Mouse (Mus musculus): ENCODE data around the gene Copg2. TPM values are rescaled to one million over a fixed set of nuclear protein-coding genes. Genes with fewer than 3 reads are reported as not detected.
A peak's percentile ranks its signal among the peaks of the same experiment; 100 is the strongest.

Gene Copg2
- polyA plus RNA-seq, 1 experiment from 2014 or later = 19.9 TPM

- 55% methylated on average over 12 of the region's 12 CpGs for WGBS
- Histone ChIP-seq H3K4me1 (peaks cover 35% of the 10 kb centered on the region), H3K27me3 (replicated peaks) (no peaks in the 10 kb centered on the region), H3K9ac (no peak overlapping the region), H3K4me3 (no peak overlapping the region), H3K4me2 (no peak overlapping the region), H3K27ac (replicated peaks) (peak overlapping the region; percentile 39; the same call in 1 of the 2 replicates), H3K36me3 (0 out of 2 replicates have a peak, but pooled peaks cover 2% of the 10 kb centered on the region), H3K9me3 (peaks cover 10% of the 10 kb centered on the region)
- ATAC-seq (ENCODE audit: extremely low read depth, insufficient number of reproducible peaks, low FRiP score, low TSS enrichment) = 0 out of 2 replicates have a peak, but pooled peaks have one; percentile 25
These were observed 166.2 kb downstream of the Copg2 start for GRCm38 (mm10) chr6:30730301-30730971.

GRCm38 (mm10) chr6:30723331-30723730 lies 173.3 kb downstream of the Copg2 start, which contains the start of gene Mest:
Gene Mest, plus strand, starts transcription at chr6:30723547.
- ATAC-seq (ENCODE audit: extremely low read depth, insufficient number of reproducible peaks, low FRiP score, low TSS enrichment) = no peak
- 43% methylated on average over 7 of the region's 7 CpGs for WGBS
- Histone ChIP-seq H3K4me3 (no peak within 1 kb of the TSS), H3K36me3 (no peaks in the 10 kb centered on the region), H3K27me3 (replicated peaks) (no peaks in the 10 kb centered on the region), H3K27ac (replicated peaks) (0 out of 2 replicates have a peak within 1 kb of the TSS, but pooled peaks have one; percentile 32), H3K4me1 (peaks cover 27% of the 10 kb centered on the region), H3K4me2 (no peak within 1 kb of the TSS), H3K9me3 (no peaks in the 10 kb centered on the region; the same call in 1 of the 2 replicates), H3K9ac (no peak within 1 kb of the TSS)

GRCm38 (mm10) chr6:30722385-30723164 lies 174.0 kb downstream of the Copg2 start:
- H3K36me3 ChIP-seq = no peaks in the 10 kb centered on the region
- H3K27ac ChIP-seq (replicated peaks) = no peak overlapping the region
- H3K4me2 ChIP-seq = no peak overlapping the region
- no peaks in the 10 kb centered on the region; the same call in 1 of the 2 replicates for H3K9me3 ChIP-seq
- H3K4me1 ChIP-seq = peaks cover 27% of the 10 kb centered on the region
- 66% methylated on average over 4 of the region's 4 CpGs for WGBS
- ATAC-seq (ENCODE audit: extremely low read depth, insufficient number of reproducible peaks, low FRiP score, low TSS enrichment) = no peak
- H3K9ac ChIP-seq = no peak overlapping the region
- H3K27me3 ChIP-seq (replicated peaks) = no peaks in the 10 kb centered on the region
- H3K4me3 ChIP-seq = no peak overlapping the region

- H3K27me3 ChIP-seq (replicated peaks) = no peaks in the 10 kb centered on the region
- no peak for ATAC-seq (ENCODE audit: extremely low read depth, insufficient number of reproducible peaks, low FRiP score, low TSS enrichment)
- WGBS = 71% methylated on average over 7 of the region's 7 CpGs
These were observed 179.8 kb downstream of the Copg2 start for GRCm38 (mm10) chr6:30716796-30717195.

GRCm38 (mm10) chr6:30714891-30715471 lies 181.6 kb downstream of the Copg2 start:
- H3K27ac ChIP-seq (replicated peaks) = no peak overlapping the region
- H3K4me1 ChIP-seq = peaks cover 18% of the 10 kb centered on the region
- H3K36me3 ChIP-seq = no peaks in the 10 kb centered on the region
- WGBS = 75% methylated on average over 5 of the region's 5 CpGs
- H3K4me2 ChIP-seq = no peak overlapping the region
- no peaks in the 10 kb centered on the region for H3K27me3 ChIP-seq (replicated peaks)
- no peak overlapping the region for H3K4me3 ChIP-seq
- no peak overlapping the region for H3K9ac ChIP-seq
- no peak for ATAC-seq (ENCODE audit: extremely low read depth, insufficient number of reproducible peaks, low FRiP score, low TSS enrichment)
- no peaks in the 10 kb centered on the region for H3K9me3 ChIP-seq

More at GRCm38 (mm10) chr6:30716796-30717195, 179.8 kb downstream of the Copg2 start:
- Histone ChIP-seq H3K27ac (replicated peaks) (0 out of 2 replicates have a peak overlapping the region, but pooled peaks have one; percentile 20), H3K9ac (no peak overlapping the region), H3K4me1 (peaks cover 23% of the 10 kb centered on the region), H3K9me3 (no peaks in the 10 kb centered on the region; the same call in 1 of the 2 replicates), H3K4me2 (no peak overlapping the region), H3K4me3 (no peak overlapping the region), H3K36me3 (no peaks in the 10 kb centered on the region)

GRCm38 (mm10) chr6:30713896-30714295 lies 182.7 kb downstream of the Copg2 start:
- H3K36me3 ChIP-seq = no peaks in the 10 kb centered on the region
- WGBS = 82% methylated on average over 11 of the region's 11 CpGs
- H3K27me3 ChIP-seq (replicated peaks) = no peaks in the 10 kb centered on the region
- H3K9ac ChIP-seq = no peak overlapping the region
- H3K4me1 ChIP-seq = peaks cover 18% of the 10 kb centered on the region
- H3K27ac ChIP-seq (replicated peaks) = peak overlapping the region; percentile 40
- H3K4me3 ChIP-seq = no peak overlapping the region
- H3K4me2 ChIP-seq = no peak overlapping the region
- no peaks in the 10 kb centered on the region for H3K9me3 ChIP-seq
- ATAC-seq (ENCODE audit: extremely low read depth, insufficient number of reproducible peaks, low FRiP score, low TSS enrichment) = no peak

- WGBS = 71% methylated on average over 6 of the region's 6 CpGs
- no peak overlapping the region for H3K9ac ChIP-seq
- no peaks in the 10 kb centered on the region for H3K27me3 ChIP-seq (replicated peaks)
- no peaks in the 10 kb centered on the region for H3K36me3 ChIP-seq
- H3K4me1 ChIP-seq = peaks cover 18% of the 10 kb centered on the region
- H3K4me3 ChIP-seq = no peak overlapping the region
- peak overlapping the region; percentile 40 for H3K27ac ChIP-seq (replicated peaks)
- no peak for ATAC-seq (ENCODE audit: extremely low read depth, insufficient number of reproducible peaks, low FRiP score, low TSS enrichment)
- H3K4me2 ChIP-seq = no peak overlapping the region
- H3K9me3 ChIP-seq = no peaks in the 10 kb centered on the region
These were observed 183.1 kb downstream of the Copg2 start for GRCm38 (mm10) chr6:30713455-30713854.

- no peaks in the 10 kb centered on the region for H3K9me3 ChIP-seq
- H3K27ac ChIP-seq (replicated peaks) = peak overlapping the region; percentile 51
- 43% methylated on average over 7 of the region's 7 CpGs for WGBS
- H3K4me2 ChIP-seq = no peak overlapping the region
- peaks cover 18% of the 10 kb centered on the region for H3K4me1 ChIP-seq
- no peak overlapping the region for H3K4me3 ChIP-seq
- peak; percentile 42; the same call in 1 of the 2 replicates for ATAC-seq (ENCODE audit: extremely low read depth, insufficient number of reproducible peaks, low FRiP score, low TSS enrichment)
- H3K36me3 ChIP-seq = no peaks in the 10 kb centered on the region
- no peak overlapping the region for H3K9ac ChIP-seq
- no peaks in the 10 kb centered on the region for H3K27me3 ChIP-seq (replicated peaks)
These were observed 184.1 kb downstream of the Copg2 start for GRCm38 (mm10) chr6:30712484-30712883.

GRCm38 (mm10) chr6:30711365-30711763 lies 185.2 kb downstream of the Copg2 start:
- no peak overlapping the region for H3K9ac ChIP-seq
- H3K36me3 ChIP-seq = no peaks in the 10 kb centered on the region
- H3K27me3 ChIP-seq (replicated peaks) = no peaks in the 10 kb centered on the region
- WGBS = 30% methylated on average over 10 of the region's 10 CpGs
- H3K27ac ChIP-seq (replicated peaks) = 0 out of 2 replicates have a peak overlapping the region, but pooled peaks have one; percentile 14
- H3K4me2 ChIP-seq = no peak overlapping the region
- no peak for ATAC-seq (ENCODE audit: extremely low read depth, insufficient number of reproducible peaks, low FRiP score, low TSS enrichment)
- no peak overlapping the region for H3K4me3 ChIP-seq
- no peaks in the 10 kb centered on the region for H3K9me3 ChIP-seq
- peaks cover 18% of the 10 kb centered on the region for H3K4me1 ChIP-seq

- no peaks in the 10 kb centered on the region for H3K9me3 ChIP-seq
- no peak overlapping the region for H3K4me3 ChIP-seq
- H3K4me2 ChIP-seq = no peak overlapping the region
- H3K27ac ChIP-seq (replicated peaks) = no peak overlapping the region
- H3K9ac ChIP-seq = no peak overlapping the region
- H3K4me1 ChIP-seq = peaks cover 15% of the 10 kb centered on the region
- H3K36me3 ChIP-seq = no peaks in the 10 kb centered on the region
- no peak for ATAC-seq (ENCODE audit: extremely low read depth, insufficient number of reproducible peaks, low FRiP score, low TSS enrichment)
- H3K27me3 ChIP-seq (replicated peaks) = no peaks in the 10 kb centered on the region
- 56% methylated on average over 25 of the region's 25 CpGs for WGBS
These were observed 185.9 kb downstream of the Copg2 start for GRCm38 (mm10) chr6:30710371-30711364.

Data from heart, embryonic 13.5 days (tissue).